Mouse (Mus musculus) testis, postnatal 10 days (tissue): Measurements from ENCODE around the gene Pnpla8.
"Not testable (repeated sequence)": the region's sequence is repeated elsewhere in the genome, so short reads cannot be mapped to it uniquely, and the experiment has no call there.

Experiments used
- DNase-seq: peaks from one replicate; pipeline ENCODE4 v3.0.0; 2021; ENCODE audit warnings: low spot score

The Pnpla8 gene

DNA sequence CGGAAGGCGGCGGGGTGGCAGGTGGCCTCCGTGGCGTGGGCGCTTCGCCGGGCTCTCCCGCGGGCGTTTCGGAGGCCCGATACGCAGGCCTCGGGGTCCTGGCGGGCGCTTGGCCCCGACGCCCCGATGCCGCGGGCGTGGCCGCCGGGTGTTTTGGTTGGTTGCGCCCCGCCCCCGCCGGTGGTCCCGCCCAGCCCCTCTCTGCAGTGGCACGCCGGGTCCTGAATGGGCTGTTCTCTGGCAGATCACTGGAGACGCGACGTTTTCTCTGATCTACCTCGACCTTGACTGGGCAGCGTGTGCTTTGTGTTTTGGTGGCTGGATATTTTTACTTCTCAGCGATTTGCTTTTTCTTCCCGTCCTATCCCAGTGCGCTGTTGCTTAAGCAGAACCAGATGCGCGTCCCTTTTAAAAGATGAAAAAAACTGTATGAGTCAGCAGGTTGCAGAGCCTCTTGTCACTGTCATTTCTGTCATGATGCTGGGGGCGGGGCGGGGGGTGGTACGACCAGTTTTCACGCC, 48.2 kb downstream of the Pnpla8 start:
- peak; percentile 90 for DNase-seq

DNA sequence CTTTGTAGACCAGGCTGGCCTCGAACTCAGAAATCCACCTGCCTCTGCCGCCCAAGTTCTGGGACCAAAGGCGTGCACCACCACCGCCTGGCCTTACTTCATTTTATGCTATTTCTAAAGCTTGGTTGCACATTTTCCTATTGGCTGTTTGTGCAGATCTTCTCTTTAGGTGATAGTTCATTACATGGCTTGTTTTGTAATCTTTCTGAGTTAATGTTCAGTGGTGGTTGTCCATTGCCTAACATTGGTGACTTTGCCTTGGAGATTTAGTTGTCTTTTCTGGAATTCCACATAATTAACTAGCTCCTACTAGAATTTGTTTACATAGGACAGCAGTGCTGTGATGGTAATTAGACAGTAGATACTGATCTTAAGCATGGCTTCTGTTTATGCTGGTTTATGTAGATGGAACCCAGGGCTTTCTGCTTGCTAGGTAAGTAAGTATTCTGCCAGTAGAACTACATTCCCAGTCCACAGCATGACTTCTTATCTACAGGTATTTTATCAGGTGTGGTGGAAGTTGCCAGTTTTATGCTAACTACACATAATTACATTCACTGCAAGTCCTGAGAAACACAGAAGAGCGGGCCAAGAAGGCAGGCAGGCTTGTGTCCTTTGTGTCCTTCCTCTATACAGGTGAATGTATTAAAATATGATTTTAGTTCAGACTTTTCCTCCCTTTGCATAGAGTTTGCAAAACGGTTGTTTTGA, 53.1 kb downstream of the Pnpla8 start:
- no peak for DNase-seq

DNA sequence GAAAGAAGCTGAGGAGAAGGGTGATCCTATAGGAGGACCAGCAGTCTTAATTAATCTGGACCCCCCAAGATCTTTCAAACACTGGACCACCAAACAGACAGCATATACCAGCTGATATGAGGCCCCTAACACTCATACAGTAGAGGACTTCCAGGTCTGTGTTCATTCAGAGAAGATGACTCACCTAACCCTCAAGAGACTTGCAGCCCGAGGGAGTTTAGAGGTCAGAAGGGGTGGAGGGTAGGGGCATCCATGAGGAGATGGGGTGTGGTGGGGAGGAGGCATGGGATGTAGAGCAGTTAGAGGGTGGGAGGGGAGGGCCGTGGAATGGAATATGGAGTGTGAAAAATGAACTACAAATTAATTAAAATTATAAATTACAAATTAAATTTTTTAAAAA, 59.0 kb downstream of the Pnpla8 start:
- DNase-seq: not testable (repeated sequence)

DNA sequence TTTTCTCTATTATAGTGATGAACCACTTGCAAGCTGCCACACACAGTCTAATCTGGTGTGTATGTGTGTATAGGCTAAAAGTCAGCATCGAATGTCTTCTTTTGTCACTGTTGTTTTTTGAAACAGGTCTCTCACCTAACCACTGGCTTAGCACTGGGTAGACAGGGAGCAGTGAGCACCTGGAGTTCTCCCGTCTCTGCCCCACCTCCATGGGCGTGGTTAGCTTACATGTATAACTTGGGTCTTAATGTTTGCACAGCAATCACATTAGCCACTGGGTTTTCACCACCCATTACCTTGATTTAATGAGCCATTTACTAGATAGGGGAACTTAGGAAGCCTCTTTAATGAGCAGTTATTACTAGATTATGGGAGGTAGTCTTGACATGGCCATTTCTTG, 60.4 kb downstream of the Pnpla8 start:
- no peak for DNase-seq

DNA sequence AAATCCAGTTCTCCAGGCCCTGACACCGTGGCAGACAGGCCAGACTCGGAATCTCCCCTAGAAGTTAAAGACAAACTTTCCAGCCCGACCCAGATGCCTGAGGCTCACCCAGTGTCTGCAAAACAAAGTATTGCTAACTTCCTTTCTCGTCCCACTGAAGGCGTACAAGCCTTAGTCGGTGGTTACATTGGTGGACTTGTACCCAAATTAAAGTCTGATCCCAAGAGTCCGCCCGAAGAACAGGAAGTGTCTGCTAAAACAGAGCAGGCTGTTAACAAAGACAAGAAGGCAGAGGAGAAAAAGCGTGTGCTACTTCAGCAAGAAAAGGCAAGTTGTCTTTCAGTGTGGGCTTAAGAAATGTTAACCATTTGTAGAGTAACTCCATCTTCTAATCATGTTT, 62.2 kb downstream of the Pnpla8 start:
- DNase-seq: no peak

DNA sequence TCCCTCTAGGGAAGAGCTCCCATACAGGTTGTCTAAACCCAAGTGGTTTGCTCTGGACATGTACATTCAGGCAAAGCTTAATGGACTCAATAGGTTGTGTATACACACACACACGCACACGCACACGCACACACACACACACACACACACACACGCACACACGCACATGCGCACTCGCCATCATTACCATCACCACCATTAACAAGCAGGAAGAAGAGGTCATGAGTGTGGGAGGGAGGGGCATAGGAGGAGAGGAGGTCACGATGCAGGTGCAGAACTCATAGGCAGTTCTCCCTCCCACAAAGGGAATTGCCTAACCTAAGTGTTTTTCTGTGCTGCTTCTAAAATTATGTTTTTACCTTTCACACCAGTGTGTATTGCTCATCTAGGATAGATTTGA, 65.8 kb downstream of the Pnpla8 start:
- DNase-seq: no peak

DNA sequence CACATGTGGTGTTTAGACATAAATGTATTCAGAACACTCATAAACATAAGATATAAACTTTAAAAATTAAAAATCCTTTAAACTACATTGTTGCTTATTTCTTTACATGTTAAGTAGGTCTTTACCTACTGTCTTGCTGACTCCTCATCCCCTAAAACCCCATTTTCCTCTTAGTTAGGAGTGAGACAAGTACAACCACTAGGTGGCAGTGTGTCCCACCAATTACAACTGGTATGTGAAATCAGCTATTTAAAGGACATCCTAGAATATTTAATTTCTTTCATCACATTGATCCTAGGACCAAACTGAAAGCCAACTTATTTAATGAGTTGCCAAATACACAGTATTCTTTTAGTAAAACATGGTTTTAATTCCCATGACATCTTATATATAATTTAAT, 71.1 kb downstream of the Pnpla8 start:
- DNase-seq: peak; percentile 77

DNA sequence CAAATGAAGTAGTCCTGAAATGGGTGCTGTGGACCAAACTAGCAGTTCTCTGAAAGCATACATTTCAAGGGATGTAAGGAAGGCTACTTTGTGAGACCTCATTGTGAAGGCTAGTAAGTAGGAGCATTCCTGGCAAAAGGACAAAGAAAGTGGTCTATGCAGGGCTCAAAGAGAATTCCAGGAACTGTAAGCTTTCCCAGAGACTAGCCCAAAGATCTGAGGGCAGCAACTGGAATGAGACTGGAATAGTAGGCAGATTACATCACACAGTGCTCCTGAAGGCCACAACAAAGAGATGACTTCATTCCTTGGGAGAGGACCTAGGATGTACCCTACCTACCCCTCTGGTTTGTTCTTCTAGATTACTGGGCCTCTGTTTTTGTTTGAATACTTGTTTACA, 79.6 kb downstream of the Pnpla8 start:
- no peak for DNase-seq

DNA sequence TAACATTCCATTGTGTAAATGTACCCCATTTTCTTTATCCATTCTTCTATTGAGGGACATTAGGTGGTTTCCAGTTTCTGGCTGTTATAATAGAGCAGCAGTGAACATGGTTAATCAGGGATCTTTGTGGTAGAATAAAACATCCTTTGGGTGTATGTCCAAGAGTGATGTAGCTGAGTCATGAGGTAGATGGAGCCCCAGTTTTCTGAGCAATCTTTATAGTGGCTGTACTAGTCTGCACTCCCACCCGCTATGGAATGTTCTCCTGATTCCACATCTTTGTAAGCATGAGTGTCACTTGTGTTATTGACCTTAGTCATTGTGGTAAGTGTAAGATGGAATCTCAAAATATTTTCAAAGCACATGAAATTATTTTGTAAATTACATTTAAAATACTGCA, 82.8 kb downstream of the Pnpla8 start:
- DNase-seq: no peak

DNA sequence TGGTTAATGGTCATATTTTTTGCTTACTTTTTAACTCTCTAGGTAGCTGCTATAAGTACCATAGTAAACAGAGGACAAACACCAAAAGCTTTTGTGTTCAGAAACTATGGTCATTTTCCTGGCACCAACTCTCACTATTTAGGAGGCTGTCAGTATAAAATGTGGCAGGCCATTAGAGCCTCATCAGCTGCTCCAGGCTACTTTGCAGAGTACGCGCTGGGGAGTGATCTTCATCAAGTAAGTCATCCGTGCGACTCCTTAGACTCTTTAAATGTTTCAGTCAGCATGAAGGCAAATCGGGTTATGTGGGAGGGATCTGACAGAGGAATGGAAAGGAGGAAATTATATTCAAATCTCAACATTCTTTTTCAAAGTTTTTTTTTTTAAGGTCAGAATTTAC, 83.7 kb downstream of the Pnpla8 start:
- DNase-seq: no peak

DNA sequence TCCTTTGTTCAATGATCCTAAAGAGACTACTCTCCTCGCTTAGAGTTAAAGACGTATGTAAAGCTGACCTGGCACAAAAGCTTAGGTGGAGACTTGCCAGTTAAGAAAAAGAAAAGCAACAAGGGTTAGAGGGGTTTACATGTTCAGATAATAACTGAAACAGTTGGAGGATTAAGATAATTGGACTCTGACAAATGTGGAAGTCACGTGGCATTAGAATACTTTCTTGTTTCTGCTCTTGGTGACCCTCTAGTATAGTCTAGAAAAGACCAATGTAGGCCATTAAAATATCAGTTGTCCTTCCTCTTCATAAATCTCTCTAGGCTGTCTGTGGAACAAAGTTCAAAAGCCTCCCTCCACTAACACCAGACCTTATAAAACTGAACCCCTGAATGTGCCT, 87.1 kb downstream of the Pnpla8 start:
- DNase-seq: no peak

DNA sequence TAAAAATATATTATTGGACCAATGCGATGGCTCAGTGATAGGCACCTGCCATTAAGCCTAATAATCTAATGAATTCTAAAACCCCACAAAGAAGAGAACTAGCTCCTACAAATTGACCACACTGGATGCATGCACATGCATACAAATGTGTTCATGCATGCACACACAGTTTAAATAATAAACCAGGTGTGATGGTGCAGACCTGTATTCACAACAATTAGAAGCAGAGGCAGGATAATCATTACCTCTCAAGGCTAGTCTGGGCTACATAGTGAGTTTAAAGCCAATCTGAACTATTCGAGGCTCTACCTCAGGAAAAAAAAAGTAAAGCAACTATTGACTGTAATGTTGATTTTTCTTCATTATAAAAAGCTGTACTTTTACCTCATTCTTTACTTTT, 94.0 kb downstream of the Pnpla8 start:
- DNase-seq: no peak

DNA sequence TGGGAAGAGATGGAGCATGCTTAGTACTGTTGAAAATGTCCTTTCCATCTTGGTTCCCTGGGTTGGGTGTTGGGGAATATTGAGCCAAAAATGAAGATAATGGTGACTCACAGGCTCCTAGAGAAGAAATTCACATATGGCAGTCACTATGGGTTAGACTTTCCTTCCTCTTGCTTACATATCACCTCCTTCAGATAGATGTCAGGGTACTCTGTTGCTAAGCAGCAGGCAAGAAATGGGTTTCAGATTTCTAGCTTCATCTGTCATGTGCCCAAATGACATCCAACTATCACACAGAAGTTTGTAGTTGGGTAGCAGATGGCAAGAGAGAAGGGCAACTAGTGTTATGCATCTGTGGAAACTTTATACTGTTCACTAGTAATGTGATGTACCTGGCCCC, 103.9 kb downstream of the Pnpla8 start:
- DNase-seq: no peak

DNA sequence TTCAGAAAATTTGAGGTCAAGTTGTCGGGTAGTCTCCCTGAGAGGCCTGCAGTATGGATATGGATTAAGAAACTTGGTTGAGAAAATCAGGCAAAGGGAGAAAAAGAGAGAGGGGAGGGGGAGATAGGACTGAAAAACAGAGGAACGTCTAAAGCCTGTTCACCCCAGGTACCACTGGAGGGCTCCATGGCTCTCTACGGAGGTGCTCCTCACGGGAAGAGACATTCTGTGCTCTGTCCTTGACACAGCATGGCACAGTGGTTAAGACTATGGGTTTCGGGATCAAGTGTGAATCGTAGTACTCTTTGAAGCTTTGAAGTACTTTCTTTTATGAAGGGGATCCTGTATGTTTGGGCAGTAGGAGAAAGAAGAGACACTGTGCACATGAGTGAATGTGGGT, 106.3 kb downstream of the Pnpla8 start:
- DNase-seq: no peak

DNA sequence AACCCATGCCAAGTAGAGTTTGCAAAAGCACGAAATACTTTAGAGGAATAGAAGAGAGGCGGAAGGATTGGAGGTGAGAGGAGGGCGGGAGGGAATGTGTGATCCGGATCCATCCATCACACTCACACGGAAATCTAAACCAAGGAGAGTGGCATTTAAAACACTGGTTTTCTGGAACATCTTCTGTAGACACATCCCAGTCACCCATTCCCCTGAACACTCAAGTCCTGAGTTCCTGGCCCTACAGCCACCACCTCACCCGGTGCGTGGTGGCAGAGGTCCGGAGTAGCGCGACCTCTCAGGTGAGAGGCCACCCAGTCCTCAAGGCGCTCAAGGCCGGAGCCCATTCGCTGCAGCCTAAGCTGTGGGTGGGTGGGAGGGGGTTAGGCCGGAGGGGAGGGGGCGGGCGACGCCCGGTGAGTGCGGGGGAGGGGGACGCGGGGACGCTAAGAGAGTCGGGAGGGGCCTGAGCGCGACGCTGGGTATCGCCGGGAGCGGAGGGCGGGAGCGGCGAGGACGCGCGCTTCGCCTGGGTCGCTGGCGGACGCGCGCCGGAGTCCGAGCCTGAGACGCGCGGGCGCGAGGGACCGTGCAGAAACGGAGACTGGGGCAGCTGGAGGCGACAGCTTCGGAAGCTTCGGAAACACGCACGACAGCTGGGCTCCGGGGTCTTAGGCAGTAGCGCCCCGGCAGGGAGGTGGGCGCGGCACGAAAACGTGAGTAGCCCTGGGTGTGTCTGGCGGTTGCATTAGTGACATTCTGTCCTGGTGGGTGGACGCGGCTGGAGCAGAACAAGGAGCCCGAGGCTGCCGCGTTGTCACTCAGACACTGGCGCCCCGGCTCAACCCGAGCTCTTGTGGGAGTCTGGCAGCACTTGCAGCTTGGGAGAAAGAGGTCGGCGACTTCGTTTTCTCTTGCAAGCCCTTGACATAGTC, 107.5 kb downstream of the Pnpla8 start, which contains the start of gene Nrcam:
Gene Nrcam, plus strand, starts transcription at position 505 of the 935 bp plus-strand sequence.
- DNase-seq: peak; percentile 61

DNA sequence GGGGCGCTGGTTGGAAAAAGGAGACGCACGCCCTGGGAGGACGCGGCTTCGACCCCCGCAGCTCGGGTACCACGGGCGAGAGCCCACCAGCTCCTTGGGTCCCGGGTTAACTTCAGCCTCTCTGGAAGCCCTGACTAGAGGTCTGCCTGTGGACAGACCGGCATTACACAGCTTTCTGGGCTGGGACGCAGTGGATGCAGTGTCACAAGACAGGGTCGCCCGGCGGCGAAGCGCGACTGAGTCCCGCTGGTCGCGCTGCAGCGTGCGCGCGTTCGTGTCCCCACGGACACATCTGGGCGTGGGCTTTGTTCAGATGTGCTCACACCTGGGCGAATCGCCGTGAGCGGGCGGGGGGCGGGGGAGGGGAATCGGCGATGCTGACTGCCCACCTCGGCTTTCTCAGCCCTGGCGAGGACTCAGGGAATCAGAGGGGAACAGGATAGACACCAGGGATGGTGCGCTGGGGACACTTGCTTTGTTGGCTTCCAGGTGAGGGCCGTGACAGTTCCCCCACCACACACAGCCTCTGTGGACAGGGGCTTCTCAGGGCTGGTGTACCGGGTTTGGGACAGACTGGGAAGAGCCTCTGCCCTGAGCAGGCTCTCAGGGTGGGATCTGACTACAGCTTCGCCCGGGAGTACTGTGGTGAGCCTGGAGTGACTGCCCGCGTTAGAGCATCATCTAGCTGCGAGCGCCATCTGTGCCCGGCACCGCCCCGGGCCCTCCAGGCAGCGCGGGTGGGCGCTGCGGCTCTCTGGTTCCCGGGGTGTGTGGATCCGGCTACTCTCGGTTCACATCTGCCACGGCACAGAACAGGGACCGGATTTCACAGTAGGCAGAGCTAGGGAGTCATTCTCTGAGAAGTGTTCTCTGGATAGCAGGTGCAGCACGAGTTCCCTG, 108.4 kb downstream of the Pnpla8 start:
- peak; percentile 45 for DNase-seq

DNA sequence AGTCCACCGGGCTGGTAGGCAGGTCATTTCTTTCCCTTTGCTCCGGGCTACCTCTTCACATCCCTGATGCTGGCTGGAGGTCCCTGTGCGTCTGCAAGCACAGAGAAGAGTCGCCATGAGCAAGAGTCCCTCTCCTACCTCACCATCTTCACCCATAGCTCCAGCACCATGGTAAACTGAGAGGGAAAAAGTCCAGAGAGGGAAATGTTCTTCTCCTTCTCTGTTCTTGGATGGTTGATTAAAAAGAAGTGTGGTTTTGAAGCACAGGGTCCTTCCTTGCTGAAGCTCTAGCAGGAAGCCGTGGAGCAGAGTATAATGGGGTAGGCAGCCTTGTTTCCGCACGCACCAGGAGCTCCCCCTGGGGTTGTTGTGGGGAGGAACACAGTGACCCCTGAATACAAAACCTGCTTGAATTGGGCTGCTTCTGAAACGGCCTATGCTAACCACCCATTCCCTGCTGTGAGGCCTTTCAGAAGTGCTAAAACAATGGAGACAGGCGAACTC, 109.1 kb downstream of the Pnpla8 start:
- DNase-seq: no peak

DNA sequence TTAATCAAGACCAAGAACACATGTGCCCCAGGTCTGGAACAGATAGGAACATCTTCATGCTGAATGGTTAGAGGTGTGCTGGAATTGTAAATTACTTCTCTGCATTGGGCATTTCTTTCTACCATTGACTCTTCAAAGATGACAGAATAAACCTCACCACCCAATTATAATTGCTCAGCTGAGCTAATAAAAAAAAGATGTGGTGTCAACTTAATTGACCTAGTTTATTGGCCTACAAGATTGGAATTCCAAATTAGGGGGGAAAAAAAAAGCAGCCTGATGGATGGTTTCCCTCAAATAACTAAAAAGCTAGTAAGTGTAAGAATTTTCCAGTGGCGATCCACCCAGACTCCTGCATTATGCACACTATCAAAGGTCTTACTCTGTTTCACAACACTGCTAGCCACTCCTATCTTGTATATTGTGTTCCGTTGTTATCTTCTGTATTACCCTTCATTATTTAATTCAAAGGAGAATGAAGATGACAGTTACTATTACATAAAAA, 116.0 kb downstream of the Pnpla8 start:
- no peak for DNase-seq

DNA sequence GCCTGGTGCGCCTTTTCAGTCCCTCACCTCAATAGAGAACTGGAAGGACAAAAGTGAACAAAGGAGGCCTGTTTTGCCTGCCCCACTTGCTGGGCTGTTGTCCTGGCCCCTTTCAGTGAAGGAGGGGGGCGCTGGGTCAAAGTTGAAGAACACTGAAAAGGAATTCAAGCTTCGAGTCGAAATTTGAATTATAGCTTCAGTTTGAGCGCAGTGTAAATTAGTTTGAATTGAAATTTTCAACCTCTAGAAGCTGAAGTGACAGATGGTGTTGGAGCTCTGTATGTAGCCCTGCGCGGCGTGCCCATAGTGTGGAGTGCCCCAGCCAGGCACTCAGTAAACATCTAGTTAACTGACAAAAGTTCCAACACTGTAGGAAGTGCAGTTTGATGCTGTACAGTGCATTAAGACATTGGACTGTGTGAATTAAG, 117.0 kb downstream of the Pnpla8 start:
- no peak for DNase-seq

DNA sequence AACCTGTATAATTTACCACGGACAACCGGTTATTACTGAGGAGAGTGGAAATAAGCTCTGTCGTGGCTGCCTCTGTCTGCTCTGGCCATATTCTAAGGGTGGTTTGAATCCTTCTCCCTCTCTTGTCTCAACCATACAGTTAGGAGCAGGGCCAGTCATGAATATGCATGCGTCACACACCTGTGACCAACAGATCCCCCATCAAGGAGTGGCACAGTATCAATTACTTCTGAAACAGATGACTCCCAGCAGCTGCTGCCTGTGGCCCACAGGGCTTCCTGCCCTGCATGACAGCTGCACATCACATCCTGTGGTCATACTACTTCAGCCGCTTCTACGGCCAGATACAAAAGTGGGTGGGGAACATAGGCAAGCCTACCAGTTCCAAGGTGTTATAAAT, 122.9 kb downstream of the Pnpla8 start:
- DNase-seq: no peak

DNA sequence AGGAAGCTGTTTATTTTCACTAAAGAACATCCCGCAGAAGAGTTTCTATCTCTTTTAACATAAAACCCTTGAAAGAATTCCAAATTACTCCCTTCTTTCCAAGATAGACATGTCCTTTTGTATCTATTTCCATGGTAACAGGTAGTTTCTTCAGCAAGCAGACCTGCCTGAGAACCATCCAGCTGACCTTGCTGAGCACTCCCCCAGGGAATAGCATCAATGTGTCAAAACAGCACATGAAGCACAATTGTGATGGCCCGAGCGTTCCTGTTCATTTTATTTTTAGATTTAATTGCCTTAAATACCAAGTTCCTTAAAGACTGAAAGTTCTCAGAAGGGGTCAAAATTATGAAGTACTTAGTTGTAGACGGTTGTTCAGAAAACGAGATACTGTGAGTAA, 124.1 kb downstream of the Pnpla8 start:
- no peak for DNase-seq

DNA sequence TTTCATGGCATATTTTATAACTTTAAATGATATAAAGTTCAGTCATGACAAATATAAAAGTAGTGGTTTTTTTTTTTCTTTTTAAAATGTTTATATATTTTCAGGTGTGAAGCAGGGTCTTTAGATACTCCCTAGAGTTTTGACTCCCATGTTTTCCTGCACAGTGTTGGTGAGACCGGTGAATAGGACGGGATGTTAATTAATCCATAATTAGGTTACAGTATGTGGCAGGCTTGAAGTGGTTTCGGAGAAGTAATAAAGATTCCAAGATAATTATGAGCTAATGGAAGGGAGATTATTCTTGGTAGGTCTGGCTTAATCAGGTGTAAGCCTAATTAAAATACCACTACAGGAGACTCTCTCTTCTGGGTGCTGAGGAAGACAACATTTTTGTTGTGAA, 125.0 kb downstream of the Pnpla8 start:
- DNase-seq: no peak
